Mouse (Mus musculus): Measurements from ENCODE around the gene Kcnh3.
"Not testable (repeated sequence)": the region's sequence is repeated elsewhere in the genome, so short reads cannot be mapped to it uniquely, and the experiment has no call there.

Gene Kcnh3

DNA sequence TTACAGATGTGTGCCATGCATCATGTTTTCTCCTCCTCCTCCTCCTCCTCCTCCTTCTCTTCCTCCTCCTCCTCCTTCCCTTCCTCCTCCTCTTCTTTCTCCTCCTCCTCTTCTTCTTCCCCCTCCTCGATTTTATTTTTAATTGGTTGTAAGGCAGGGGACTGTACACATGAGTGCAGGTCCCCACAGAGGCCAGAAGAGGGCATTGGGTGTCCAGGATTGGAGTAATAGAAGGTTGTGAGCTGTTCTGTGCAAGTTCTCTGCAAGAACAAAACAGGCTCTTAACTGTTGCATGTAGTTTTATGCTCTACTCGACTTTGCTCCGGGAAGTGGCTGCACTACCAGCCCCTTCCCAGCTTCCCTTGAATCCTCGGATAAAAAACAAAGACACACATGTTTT, 15.5 kb downstream of the Kcnh3 start:
- no peak for DNase-seq (ENCODE audit: low read depth)

DNA sequence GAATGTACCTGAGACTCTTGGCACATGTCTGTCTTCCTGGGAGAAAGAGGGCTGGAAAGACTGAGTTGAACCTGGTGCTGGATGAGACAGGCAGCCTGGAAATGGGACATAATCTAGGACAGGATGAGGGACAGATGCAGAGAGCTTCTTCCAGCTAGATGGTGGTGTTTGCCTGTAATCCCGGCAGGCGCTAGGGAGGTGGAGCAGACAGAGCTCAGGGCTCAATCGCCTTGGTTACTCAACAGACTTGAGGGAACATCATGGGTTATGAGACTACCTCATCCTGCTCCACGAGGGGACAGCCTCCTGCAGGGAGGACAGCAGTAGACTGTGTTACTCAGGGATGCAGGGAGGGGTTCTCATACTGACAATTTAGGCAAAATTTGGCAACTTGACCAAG, 16.6 kb downstream of the Kcnh3 start:
- no peak for DNase-seq (ENCODE audit: low read depth)

DNA sequence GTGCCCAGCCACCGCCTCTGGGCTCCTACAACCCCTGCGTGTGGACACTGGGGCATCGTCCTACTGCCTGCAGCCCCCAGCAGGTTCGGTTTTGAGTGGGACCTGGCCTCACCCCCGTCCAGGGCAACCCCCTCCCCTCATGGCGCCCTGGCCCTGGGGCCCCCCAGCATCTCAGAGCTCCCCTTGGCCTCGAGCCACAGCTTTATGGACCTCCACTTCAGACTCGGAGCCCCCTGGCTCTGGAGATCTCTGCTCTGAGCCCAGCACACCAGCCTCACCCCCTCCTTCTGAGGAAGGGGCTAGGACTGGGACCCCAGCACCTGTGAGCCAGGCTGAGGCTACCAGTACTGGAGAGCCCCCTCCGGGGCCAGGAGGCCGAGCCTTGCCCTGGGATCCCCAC, 17.4 kb downstream of the Kcnh3 start:
- no peak for DNase-seq (ENCODE audit: low read depth)

DNA sequence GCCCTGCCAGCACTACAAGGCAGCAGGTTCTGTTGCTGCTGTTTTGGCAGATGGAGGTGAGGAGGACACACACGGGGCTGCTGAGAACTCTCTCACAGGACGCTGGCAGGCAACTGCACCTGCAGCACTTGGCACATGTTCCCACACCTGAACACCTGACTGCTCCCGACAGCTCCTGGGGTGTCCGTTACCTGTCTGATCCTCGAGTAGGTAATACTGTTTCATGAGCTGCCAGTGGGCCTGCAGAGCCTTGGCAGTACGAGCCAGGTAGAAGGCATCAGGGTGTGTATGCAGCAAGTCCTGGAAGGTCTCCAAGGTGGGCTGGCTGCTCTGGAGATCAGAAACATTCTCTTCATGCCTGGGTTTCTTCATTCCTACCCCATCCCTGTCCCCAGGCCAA, 22.1 kb downstream of the Kcnh3 start:
- not testable (repeated sequence) for DNase-seq (ENCODE audit: low read depth)

DNA sequence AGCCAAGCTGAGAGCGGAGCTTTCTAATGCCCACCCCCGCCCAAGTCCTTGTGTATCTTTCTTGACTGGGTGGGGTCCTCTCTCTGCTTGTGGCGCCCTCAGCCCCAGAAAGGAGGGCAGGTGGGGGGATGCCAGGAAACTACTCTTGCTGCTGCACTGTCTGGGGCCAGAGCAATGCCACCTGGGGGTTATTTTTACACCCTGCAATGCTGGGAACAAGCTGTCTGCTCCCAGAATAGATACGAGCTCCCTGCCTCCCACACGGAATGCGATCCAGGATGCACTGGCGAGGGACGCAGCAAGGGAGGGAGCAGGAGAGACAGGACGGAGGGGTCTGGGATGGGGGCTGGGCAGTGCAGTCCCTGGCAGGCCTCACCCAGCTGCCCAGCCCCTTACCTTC, 24.3 kb downstream of the Kcnh3 start:
- DNase-seq (ENCODE audit: low read depth): no peak

DNA sequence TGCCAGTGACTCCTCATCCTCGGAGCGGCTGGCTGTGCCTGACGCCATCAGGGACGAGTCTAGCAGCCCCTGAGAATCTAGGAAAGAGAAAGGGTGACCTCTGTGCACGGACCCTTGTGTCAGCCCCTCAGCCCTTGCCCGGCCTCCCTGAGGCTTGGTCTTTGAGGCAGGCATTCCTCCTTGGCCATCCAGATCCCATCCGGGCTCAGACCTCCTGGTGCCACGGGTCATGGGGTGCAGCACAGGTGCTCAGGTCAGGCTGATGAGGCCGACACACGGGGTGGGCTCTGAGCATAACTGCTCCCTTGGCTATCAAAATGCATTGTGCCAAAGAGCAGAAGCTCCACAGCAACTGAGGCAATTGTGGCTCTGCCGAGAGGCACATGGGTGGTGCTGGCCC, 25.3 kb downstream of the Kcnh3 start:
- DNase-seq (ENCODE audit: low read depth): no peak

DNA sequence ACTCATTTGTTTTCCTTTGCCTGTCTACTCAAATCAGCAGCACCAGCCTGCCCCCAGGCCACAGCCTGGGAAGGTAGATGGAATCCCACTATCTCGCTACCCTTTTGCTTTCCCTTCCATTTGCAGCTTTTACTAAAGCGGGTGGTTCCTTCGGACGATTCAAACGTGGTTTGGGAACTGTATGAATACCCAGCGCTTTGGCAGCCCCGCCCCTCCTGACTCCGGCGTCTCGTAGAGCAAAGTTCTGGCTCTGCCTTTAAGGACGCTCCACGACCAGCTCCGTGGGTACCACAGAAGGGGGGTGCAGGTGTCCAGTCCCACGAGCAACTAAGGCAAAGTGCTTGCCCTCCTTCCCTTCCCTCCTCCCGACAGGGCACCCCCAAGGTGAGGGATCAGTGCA, 26.4 kb downstream of the Kcnh3 start:
- DNase-seq (ENCODE audit: low read depth): peak; percentile 52

DNA sequence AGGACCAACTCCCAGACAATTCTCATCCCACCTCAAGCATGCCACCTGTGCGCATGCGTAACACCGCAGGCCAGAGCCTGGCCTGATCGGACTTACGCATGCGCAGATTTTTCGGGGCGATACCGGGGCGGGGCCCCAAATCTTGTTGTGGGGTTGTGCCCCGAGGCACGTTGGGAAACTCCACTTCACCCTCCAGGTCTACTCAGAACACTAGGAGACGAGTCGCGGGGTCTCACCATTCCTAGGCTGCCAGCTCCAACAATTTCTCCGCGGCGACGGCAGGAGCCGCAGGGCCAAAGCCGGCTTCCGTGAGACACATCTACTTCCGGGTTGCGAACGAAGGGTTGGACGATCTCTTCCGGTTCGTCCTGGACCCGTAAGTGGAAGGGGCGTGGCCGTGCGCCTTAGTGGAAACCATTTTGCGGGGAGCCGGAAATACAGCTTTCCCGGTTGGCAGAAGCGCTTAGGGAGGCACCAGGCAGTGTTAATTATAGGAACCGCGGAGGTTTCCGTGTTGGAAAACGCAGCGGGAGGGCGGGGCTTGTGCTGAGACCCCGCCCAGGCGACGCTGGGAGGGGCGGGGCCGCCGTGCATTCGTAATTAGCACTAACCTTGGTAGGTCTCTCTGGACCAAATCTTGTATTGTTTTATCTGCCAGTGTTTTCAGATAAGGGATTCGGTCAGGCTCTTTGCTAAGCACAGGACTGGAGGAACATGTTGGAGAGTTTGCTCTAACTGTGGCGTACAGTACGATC, 27.1 kb downstream of the Kcnh3 start, which contains the start of gene Mcrs1:
Mcrs1 (minus strand) TSS at position 336 of the 755 bp plus-strand sequence.
- peak; percentile 99 for DNase-seq (ENCODE audit: low read depth)

DNA sequence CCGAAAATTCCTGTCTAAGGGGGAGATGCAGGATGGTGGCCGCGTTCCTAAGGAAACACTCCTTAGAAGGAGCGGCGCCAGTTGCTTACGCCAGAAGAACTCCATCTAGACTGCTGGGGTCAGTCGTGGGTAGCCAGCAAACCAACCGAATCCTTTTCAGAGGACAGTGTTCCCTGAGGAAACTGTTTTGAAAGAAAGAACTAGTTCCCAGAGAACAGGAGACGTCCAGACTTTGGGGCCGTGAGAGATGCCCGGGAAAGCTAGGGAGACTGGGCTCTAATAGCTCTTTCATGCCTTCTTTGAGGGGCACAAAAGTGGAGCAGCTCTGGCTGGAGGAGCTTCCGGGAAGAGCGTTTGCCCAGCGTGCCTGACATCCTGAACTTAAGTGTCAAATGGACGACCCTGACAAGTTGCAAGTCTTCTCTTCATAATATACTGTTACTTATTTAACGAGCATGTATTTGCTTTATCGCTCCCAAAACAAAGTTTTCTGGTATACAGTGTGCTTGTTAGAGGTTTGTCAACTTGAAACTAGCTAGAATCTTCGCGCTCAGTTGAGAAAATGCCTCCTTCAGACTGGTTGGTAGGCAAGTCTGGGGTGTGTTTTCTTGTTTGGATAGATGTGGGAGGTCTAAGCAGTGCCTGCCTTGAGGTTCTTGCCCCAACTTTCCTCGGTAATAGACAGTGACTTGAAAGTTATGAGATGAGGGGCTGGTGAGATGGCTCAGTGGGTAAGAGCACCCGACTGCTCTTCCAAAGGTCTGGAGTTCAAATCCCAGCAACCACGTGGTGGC, 27.9 kb downstream of the Kcnh3 start:
- peak; percentile 54 for DNase-seq (ENCODE audit: low read depth)

DNA sequence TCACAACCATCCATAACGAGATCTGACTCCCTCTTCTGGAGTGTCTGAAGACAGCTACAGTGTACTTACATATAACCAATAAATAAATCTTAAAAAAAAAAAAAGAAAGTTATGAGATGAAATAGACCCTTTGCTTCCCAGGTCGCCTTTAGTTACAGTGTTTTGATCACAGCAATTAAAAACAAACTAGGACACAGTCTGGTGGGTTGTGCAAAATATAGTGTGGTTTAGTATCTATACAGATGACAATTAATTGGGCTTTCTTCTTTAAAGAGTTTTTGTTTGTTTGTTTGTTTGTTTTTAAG, 28.5 kb downstream of the Kcnh3 start:
- DNase-seq (ENCODE audit: low read depth): not testable (repeated sequence)

DNA sequence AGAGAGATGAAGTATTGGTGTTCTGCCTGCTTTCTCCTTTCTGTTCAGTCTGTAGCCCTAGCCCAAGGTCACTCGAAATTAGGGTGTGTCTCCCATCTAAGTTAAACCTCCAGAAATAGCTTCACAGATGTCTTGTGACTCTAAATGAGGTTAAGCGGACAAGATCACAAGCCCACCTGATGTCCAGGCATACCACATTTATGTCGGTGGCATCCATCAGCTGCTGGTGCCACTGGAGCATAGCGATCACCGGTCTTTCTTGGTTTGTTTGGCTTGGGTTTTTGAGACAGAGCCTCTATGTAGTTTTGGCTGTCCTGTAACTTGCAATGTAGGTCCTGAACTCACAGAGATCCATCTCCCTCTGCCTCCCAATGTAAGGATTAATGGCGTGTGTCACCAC, 29.1 kb downstream of the Kcnh3 start:
- no peak for DNase-seq (ENCODE audit: low read depth)

- no peak for DNase-seq (ENCODE audit: low read depth)
These were observed 29.9 kb downstream of the Kcnh3 start for GRCm38 (mm10) chr15:99254477-99255005.

- DNase-seq (ENCODE audit: low read depth): no peak
These were observed 30.6 kb downstream of the Kcnh3 start for GRCm38 (mm10) chr15:99255241-99255749.

DNA sequence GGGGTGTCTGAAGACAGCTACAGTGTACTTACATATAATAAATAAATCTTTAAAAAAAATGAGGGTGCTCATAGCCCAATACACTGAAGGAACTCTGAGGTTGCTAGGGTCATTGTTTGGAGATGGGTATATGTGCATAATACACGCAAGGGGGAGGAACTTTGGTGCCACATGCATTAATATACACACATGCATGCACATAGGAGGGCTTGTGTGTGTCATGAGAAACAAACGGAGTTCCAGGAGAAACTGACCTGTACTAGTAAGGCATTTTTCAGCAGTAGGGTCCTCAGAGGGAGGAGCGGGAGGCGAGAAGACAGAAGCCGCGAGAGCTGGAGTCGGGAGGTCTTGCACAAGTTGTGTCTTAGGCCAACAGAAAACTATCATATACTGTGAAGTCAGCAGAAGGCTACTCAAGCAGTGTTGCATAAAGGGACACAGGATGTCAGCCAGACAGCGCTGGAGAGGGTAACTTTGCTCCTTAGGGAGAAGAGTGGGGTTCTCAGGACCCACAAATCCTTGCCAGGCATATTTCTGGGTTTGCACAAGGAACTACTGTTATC, 34.6 kb downstream of the Kcnh3 start:
- DNase-seq (ENCODE audit: low read depth): no peak

DNA sequence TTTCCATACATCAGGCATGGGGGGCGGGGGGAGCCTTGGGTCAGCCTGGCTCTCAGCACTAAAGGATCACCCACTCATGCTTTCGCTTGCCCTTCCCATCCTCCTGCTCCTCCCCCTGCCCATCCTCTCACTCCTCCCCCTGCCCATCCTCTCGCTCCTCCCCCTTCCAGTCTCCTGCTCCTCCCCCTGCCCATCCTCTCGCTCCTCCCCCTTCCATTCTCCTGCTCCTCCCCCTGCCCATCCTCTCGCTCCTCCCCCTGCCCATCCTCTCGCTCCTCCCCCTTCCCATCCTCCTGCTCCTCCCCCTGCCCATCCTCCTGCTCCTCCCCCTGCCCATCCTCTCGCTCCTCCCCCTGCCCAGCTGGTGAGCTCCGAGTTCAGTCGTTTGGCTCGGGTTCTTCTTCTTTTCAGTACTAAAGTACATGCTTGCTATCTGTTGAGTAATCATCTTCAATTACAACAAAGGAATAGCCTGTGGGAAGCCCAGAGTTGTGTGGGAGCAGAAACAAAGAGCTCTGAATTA, 35.1 kb downstream of the Kcnh3 start:
- peak; percentile 70 for DNase-seq (ENCODE audit: low read depth)

- no peak for DNase-seq (ENCODE audit: low read depth)
These were observed 38.0 kb downstream of the Kcnh3 start for GRCm38 (mm10) chr15:99262702-99263101.

- no peak for DNase-seq (ENCODE audit: low read depth)
These were observed 39.7 kb downstream of the Kcnh3 start for GRCm38 (mm10) chr15:99264363-99264762.

GRCm38 (mm10) chr15:99265679-99266078, 41.0 kb downstream of the Kcnh3 start:
- DNase-seq (ENCODE audit: low read depth): peak; percentile 91

- DNase-seq (ENCODE audit: low read depth): peak; percentile 70
These were observed 51.4 kb downstream of the Kcnh3 start for GRCm38 (mm10) chr15:99276095-99276494.

- DNase-seq (ENCODE audit: low read depth): no peak
These were observed 53.6 kb downstream of the Kcnh3 start for GRCm38 (mm10) chr15:99278271-99278670.

DNA sequence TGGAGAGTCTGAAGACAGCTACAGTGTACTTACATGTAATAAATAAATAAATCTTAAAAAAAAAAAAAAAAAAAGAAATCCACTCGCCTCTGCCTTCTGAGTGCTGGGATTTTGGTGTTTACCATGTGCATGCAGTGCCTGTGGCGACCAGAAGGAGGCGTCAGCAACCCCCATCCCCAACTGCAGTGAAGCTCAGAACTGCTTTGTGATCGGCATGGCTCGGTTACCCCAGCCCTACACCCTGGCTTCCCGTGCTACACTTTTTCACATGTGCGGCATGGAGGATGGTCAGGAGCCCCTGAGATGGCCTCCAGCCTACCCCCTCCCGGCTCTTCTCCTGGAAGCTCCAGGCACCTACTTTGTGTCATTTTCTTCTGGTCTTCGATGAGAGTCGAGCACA, 58.8 kb downstream of the Kcnh3 start:
- DNase-seq (ENCODE audit: low read depth): peak; percentile 47

GRCm38 (mm10) chr15:99284527-99285188, 60.0 kb downstream of the Kcnh3 start:
- no peak for DNase-seq (ENCODE audit: low read depth)

Measured in naive thymus-derived CD4-positive, alpha-beta T cell, adult 2 months (primary cell).